Mouse (Mus musculus) lung, postnatal 10 days (tissue): ENCODE data around the gene Dctn3.

Experiments used
- DNase-seq: peaks from one replicate; pipeline ENCODE4 v3.0.0; 2021

Gene Dctn3

DNA sequence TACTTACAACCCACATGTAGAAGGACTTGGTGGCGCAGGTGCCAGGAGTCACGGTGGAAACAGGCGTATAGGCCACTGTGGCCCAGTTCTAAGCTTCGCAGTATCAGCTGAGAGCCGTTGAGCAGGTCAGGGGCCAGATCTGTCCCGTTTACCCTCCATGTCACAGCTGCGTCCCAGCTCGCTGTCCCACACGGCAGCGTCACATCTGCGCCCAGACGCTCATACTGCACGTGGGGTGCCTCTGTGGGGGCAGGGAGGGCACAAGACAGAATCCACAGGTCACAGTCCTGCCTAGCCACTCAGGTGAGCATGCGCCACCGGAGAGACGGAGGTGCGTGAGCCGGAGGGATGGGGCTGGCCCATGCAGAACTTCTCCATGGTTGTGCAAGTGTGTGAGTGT is 52.1 kb downstream of the Dctn3 start:
- DNase-seq = no peak

- DNase-seq = no peak
Observed at GRCm38 (mm10) chr4:41666646-41667045, 56.3 kb downstream of the Dctn3 start.

DNA sequence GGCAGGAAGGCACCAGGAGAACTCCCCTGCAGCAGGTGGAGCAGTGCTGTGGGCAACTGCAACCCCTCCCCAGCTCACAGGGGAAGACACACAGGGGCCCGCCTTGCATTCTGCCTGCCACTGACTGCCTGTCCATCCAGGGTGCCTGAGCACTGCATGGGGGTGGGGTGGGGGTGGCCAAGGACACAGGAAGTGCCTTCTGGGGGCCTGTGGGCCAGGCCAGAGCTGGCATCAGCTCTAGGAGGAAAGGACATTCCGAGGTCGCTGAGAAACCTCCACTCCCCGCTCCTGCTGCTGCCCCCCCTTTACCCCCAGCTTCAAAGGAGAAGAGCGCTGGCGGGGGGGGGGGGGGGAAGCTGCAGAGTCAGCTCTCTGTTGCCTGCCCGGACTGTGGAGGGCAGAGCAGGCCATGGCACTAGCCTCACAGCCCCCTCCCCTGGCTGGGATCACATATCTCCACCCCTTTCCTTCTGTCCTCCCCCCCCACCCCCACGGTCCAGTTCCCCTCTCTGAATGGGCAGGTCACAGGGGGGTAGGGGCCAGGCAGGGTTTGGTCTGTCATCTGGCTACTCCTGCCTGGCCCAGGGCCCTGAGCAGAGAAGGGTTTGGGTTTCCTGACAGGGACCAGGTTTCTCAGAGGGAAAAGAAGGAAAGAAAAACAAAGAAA is 57.8 kb downstream of the Dctn3 start:
- no peak for DNase-seq
